Mouse (Mus musculus) leukemia stem cell, adult 10-12 weeks (primary cell): ENCODE measurements around the gene Oma1. TPM values are rescaled to one million over a fixed set of nuclear protein-coding genes. Genes with fewer than 3 reads are reported as not detected.

Experiments
- polyA plus RNA-seq: library from polyadenylated mRNA; stranded (reverse); fragments of >175 nt; gene quantifications from 2 replicates; pipeline ENCODE4 v1.2.3, GENCODE M21; 2012; ENCODE audit warnings: low replicate concordance

Oma1 gene
- 0.44 and 0.92 TPM in 2 replicates for polyA plus RNA-seq

GRCm38 (mm10) chr4:103313587-103314525 lies at the start of gene Oma1:
TSS of gene Oma1 (plus strand) at chr4:103313812.

GRCm38 (mm10) chr4:103290763-103291162 lies 22.8 kb upstream of the Oma1 start, which contains the start of gene 4921539E11Rik:
TSS of gene 4921539E11Rik (minus strand) at chr4:103290863.

Other genes with a start within 250 kb of the Oma1 start
- 10.6 and 30.1 TPM in 2 replicates for gene Mier1, start 199.4 kb upstream of the Oma1 start, polyA plus RNA-seq
- gene Wdr78, start 199.3 kb upstream of the Oma1 start, polyA plus RNA-seq, result 1.1 and 1.3 TPM in 2 replicates
- gene Slc35d1, start 98.6 kb upstream of the Oma1 start, polyA plus RNA-seq, result 12.9 and 13.5 TPM in 2 replicates
- not detected in 2 replicates for gene 4921539E11Rik, start 22.9 kb upstream of the Oma1 start, polyA plus RNA-seq